8 mouse cellular contexts compared by ENCODE assay signal in the genomic region with DNA sequence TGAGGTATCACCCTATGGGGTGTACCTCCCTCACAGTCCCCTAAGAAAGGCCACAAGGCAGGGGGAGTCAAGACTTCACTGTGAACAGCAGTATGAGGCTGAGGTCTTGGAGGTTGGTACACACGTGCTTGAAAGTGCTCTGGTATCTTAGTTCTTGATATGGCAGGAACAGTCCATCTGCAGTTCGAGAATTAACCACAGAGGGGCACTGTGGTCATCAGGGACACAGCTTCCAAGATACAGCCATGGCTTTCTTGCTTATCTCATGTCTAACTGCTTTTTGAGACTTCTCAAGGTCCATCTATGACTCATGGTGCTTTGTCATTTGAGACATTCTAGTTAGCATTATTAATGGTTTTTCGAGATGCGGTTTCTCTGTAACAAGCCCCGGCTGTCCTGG. TPM values are rescaled to one million over a fixed set of nuclear protein-coding genes. Genes with fewer than 3 reads are reported as not detected.
DNase-seq lines count a peak whose midpoint lies in the region; ATAC-seq lines count a peak whose summit lies in the region.

No protein-coding gene starts in this region.

- H3K36me3 ChIP-seq in forebrain, embryonic 14.5 days (ENCODE audit: control insufficient read depth, insufficient read depth, low read length) = no peaks in the 10 kb centered on the region
- no peaks in the 10 kb centered on the region for H3K36me3 ChIP-seq in forebrain, embryonic 16.5 days (ENCODE audit: control insufficient read depth, insufficient read depth)

- no peak overlapping the region for H3K4me3 ChIP-seq in forebrain, embryonic 14.5 days (ENCODE audit: low read depth, low read length)
- no peak overlapping the region for H3K4me3 ChIP-seq in forebrain, embryonic 16.5 days (replicated peaks; ENCODE audit: low read length)

- no peaks in the 10 kb centered on the region for H3K9me3 ChIP-seq in forebrain, embryonic 14.5 days (replicated peaks; ENCODE audit: control insufficient read depth, low read length)
- no peaks in the 10 kb centered on the region for H3K9me3 ChIP-seq in forebrain, embryonic 16.5 days (ENCODE audit: control insufficient read depth, low read length)

- peaks cover 9% of the 10 kb centered on the region; the same call in 1 of the 2 replicates for H3K27me3 ChIP-seq in forebrain, embryonic 14.5 days (replicated peaks; ENCODE audit: control insufficient read depth, insufficient read depth, low read length)
- 0 out of 2 replicates have a peak, but pooled peaks cover 3% of the 10 kb centered on the region for H3K27me3 ChIP-seq in forebrain, embryonic 16.5 days (replicated peaks; ENCODE audit: control insufficient read depth, insufficient read depth, low read length)

- ATAC-seq in forebrain, embryonic 14.5 days = peak; percentile 16; the same call in 1 of the 2 replicates
- no peak for ATAC-seq in forebrain, embryonic 16.5 days

- no peaks in the 10 kb centered on the region for H3K4me1 ChIP-seq in forebrain, embryonic 14.5 days (ENCODE audit: control insufficient read depth, insufficient read depth, low read length)
- peaks cover 11% of the 10 kb centered on the region for H3K4me1 ChIP-seq in forebrain, embryonic 16.5 days (replicated peaks; ENCODE audit: control insufficient read depth, insufficient read depth, low read length)

- peak; percentile 71 for DNase-seq in forebrain, embryonic 14.5 days (ENCODE audit: low spot score)
- DNase-seq in ZHBTc4 (ENCODE audit: low read depth, low spot score) = peak; percentile 91
- peak; percentile 83 to 91 for DNase-seq in cerebellum, postnatal 25 days
- peak; percentile 44 to 74 for DNase-seq in gastrocnemius, postnatal 36 days
- peak; percentile 87 for DNase-seq in layer of hippocampus, adult 9-10 months (ENCODE audit: low spot score)
- DNase-seq in lung, postnatal 10 days = peak; percentile 85
- DNase-seq in skeletal muscle tissue, adult 2 months (ENCODE audit: low read depth, low spot score) = peak; percentile 48

- H3K27ac ChIP-seq in forebrain, embryonic 14.5 days (ENCODE audit: low read depth, low read length) = no peak overlapping the region
- no peak overlapping the region for H3K27ac ChIP-seq in forebrain, embryonic 16.5 days (ENCODE audit: low read length)

- intact Hi-C loops in gastrocnemius, postnatal 36 days (cut with DNase I) = no loop called here

- H3K9ac ChIP-seq in forebrain, embryonic 14.5 days (ENCODE audit: low read length) = no peak overlapping the region
- no peak overlapping the region for H3K9ac ChIP-seq in forebrain, embryonic 16.5 days (replicated peaks; ENCODE audit: low read depth, low read length)

- 36% methylated on average over 5 of the region's 5 CpGs for WGBS in forebrain, embryonic 14.5 days
- WGBS in forebrain, embryonic 16.5 days = 30% methylated on average over 5 of the region's 5 CpGs

- no peak overlapping the region for H3K4me2 ChIP-seq in forebrain, embryonic 14.5 days (ENCODE audit: low read length)
- H3K4me2 ChIP-seq in forebrain, embryonic 16.5 days (ENCODE audit: low read length) = no peak overlapping the region

RNA-seq across cellular contexts. Expression of gene Slc2a3, which starts 3.0 kb away (rescaled TPM):
- polyA plus RNA-seq in forebrain, embryonic 14.5 days (2014; fragmentation: Nextera tagmentation; extraction: Ambion mirVana) = 15.6 and 18.1 TPM in 2 replicates
- 25.9 and 33.7 TPM in 2 replicates for polyA plus RNA-seq in forebrain, embryonic 16.5 days (2015; fragmentation: Nextera tagmentation; extraction: Ambion mirVana)
- total RNA-seq in gastrocnemius, postnatal 36 days (2021) = 1 to 10 TPM; 1.0 to 1.2 TPM

RNA-seq across cellular contexts. Expression of gene Foxj2, which starts 15.3 kb away (rescaled TPM):
- polyA plus RNA-seq in forebrain, embryonic 14.5 days (2014; fragmentation: Nextera tagmentation; extraction: Ambion mirVana) = 4.9 and 6.4 TPM in 2 replicates
- polyA plus RNA-seq in forebrain, embryonic 16.5 days (2015; fragmentation: Nextera tagmentation; extraction: Ambion mirVana) = 8.1 and 8.5 TPM in 2 replicates
- total RNA-seq in gastrocnemius, postnatal 36 days (2021) = 10 to 100 TPM; 19.8 to 22.4 TPM

RNA-seq across cellular contexts. Expression of gene C3ar1, which starts 51.5 kb away (rescaled TPM):
- 1.1 and 1.2 TPM in 2 replicates for polyA plus RNA-seq in forebrain, embryonic 14.5 days (2014; fragmentation: Nextera tagmentation; extraction: Ambion mirVana)
- 1.0 and 1.8 TPM in 2 replicates for polyA plus RNA-seq in forebrain, embryonic 16.5 days (2015; fragmentation: Nextera tagmentation; extraction: Ambion mirVana)
- under 1 TPM; 0.54 to 0.81 TPM for total RNA-seq in gastrocnemius, postnatal 36 days (2021)
